Mouse (Mus musculus) gastrocnemius, adult 2 months (tissue): ENCODE measurements around the gene Naaladl1. TPM values are rescaled to one million over a fixed set of nuclear protein-coding genes. Genes with fewer than 3 reads are reported as not detected.
A peak's percentile ranks its signal among the peaks of the same experiment; 100 is the strongest.

Experiments used
- DNase-seq: peaks from one replicate; pipeline ENCODE4 v3.0.0; 2022
- H3K27ac ChIP-seq: fragments of 200-600 bp; 2 replicates; pipeline ENCODE4 v1.8.1; 2022; ENCODE audit warnings: mild to moderate bottlenecking
- H3K4me3 ChIP-seq: fragments of 200-600 bp; 2 replicates; pipeline ENCODE4 v1.8.1; 2022; ENCODE audit warnings: mild to moderate bottlenecking, moderate library complexity
- CTCF ChIP-seq: fragments of 200-600 bp; IDR thresholded peaks from 2 replicates; pipeline ENCODE4 v1.8.1; 2022; ENCODE audit warnings: antibody characterized with exemption, mild to moderate bottlenecking, moderate library complexity
- intact Hi-C: fragments of 180-260 bp; cut with DNase I; formaldehyde crosslinking; loops from one replicate; pipeline ENCODE4 v1.15.1; 2025
- total RNA-seq, 2 experiments: library from RNA; stranded (reverse); gene quantifications; 2 replicates each; pipeline ENCODE4 v1.2.3; 2021

Gene Naaladl1
- total RNA-seq, 2 experiments from 2014 or later, result not detected

- intact Hi-C loops, result no loop called here
- Histone ChIP-seq H3K27ac (no peak overlapping the region), H3K4me3 (no peak overlapping the region)
- TF ChIP-seq CTCF, result no peak
- no peak for DNase-seq
Observed at GRCm38 (mm10) chr19:6088841-6089240, 16.7 kb upstream of the Naaladl1 start.

DNA sequence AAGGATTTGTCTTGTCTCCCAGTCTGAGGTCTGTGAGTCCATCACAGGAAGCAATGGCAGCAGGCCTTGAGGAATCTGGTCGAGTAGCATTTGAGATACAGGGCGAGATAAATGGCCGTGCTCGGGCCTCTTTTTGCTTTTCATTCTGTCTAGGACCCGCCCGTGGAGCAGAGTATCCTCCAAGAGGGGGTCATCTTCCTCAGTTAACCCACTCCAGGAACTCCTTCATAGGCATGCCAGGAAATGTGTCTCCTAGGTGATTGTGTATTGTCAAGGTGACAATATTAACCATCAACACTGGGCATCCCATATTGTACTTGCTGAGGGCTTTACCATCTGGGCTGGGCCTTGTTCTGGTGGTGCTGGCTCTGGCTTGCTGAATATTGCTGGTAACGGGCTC is 11.5 kb upstream of the Naaladl1 start, which contains the start of gene AC131692.1:
Gene AC131692.1, plus strand, starts transcription at position 301 of the 400 bp plus-strand sequence.
- Histone ChIP-seq H3K4me3 (no peak within 1 kb of the TSS), H3K27ac (no peak within 1 kb of the TSS)
- no peak for DNase-seq
- TF ChIP-seq CTCF, result no peak
- intact Hi-C loops, result no loop called here

- H3K4me3 ChIP-seq, result no peak overlapping the region
- DNase-seq, result no peak
- no peak for TF ChIP-seq CTCF
- intact Hi-C loops, result no loop called here
- H3K27ac ChIP-seq, result no peak overlapping the region
Observed at GRCm38 (mm10) chr19:6097847-6098246, 7.7 kb upstream of the Naaladl1 start.

DNA sequence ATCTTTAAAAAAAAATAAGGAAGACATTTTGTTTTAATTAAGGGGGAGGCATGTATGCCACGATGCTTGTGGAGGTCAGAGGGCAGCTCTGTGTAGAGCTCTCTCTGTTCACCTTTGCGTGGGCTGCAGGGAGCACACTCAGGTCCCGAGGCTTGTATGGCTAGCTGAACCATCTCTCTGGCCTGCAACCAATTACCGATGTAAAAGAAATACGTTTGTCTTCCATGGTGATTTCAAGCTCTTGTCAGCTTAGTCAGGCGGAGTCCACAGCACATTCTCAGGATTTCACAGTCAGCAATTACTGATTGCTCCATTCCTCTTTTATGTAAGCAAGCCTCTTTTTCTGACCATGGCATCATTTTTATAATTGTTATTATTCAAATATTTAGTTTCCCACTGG is 4.4 kb upstream of the Naaladl1 start:
- TF ChIP-seq CTCF, result no peak
- DNase-seq, result no peak
- no peak overlapping the region for H3K4me3 ChIP-seq
- H3K27ac ChIP-seq, result no peak overlapping the region
- intact Hi-C loops, result no loop called here

GRCm38 (mm10) chr19:6102169-6102853 is 3.3 kb upstream of the Naaladl1 start:
- intact Hi-C loops, result no loop called here
- no peak for DNase-seq
- Histone ChIP-seq H3K27ac (no peak overlapping the region), H3K4me3 (no peak overlapping the region)
- no peak for TF ChIP-seq CTCF

DNA sequence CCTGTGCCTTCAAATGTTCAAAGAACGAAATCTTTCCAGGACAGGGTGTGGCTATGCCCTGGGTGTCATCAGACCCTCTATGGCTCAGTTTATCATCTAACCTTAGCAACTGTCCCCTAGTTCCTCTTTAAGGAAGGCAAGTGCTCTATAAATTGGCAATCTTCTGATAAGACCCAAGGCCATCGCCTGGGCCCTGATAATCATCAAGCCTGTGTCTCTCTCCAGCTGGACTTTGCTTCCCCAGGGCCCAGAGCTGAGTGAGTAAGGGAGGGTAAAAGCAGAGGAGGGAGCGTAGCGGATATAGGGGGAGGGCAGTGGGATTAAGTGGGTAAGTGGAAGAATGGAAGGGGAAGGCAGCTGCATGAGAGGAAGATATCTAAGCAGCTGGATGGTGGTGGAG is 1.1 kb upstream of the Naaladl1 start:
- intact Hi-C loops, result no loop called here
- no peak overlapping the region for H3K27ac ChIP-seq
- DNase-seq, result no peak
- no peak overlapping the region for H3K4me3 ChIP-seq
- TF ChIP-seq CTCF, result no peak

DNA sequence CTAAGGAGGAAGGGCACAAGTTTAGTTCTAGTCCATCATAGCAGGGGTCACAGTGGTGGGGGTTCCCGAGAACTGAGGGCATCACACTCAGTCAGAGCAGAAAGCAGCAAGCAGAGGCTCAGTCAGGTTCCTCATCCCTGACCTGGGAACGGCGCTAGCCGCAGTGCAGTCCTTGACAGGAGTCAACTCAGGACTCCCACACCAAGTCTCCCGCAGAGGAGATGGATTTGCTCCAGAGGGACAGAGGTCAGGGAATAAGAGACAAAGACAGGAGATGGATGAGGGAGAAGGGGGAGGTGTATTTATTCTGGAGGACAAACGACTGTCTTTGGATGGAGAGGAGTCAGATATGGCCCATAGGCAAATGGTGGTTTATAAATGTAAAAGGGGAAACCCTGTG is 7.5 kb downstream of the Naaladl1 start:
- Histone ChIP-seq H3K4me3 (no peak overlapping the region), H3K27ac (no peak overlapping the region)
- intact Hi-C loops, result no loop called here
- TF ChIP-seq CTCF, result no peak
- DNase-seq, result no peak

DNA sequence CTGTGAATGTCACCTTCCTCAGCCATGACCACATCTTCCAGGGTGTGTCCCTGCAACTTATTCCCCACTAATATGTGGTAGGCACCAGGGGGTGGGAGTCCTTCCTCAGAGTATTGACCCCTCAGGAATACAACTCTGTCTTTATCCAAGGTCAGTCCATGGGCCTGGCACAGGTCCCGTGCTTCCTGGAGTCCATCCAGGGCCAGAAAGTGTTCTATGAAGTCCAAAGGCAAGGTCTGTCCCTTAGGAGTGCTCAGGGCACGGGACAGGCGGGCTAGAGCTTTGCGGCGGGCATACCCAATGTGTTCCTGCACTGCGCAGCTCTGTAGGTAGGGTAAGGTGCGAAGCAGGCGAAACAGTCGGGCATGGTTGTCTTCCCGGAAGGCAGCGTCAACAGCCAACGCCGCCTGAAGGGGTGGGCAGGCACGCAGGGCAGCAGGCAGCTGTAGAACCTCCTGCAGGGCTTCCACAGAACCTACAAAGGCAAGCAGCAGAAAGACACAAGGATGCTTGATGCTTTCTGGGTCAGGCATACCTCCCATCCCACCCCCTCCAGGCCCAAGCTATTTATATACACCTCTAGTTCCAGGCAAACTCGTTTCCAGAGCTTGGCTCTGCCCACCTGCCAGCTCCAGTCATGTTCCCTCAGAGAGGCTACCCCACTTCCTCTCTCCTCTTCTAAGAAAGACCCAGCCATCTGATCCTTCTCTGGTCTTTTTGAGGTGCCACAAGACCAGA is 10.7 kb downstream of the Naaladl1 start:
- no peak for TF ChIP-seq CTCF
- DNase-seq, result no peak
- intact Hi-C loops, result loop anchor here (2.0 to 5.0 kb wide), 2 partner anchors 31 to 69 kb away; partner anchors contain the start of genes Cdca5, Syvn1 and Zfpl1
- Histone ChIP-seq H3K4me3 (peak overlapping the region; percentile 78), H3K27ac (peak overlapping the region; percentile 92; the same call in 1 of the 2 replicates)

- intact Hi-C loops, result loop anchor here (2.0 to 5.0 kb wide), 2 partner anchors 33 to 70 kb away; partner anchors contain the start of genes Cdca5, Syvn1 and Zfpl1
Observed at GRCm38 (mm10) chr19:6117346-6117985, 11.9 kb downstream of the Naaladl1 start.

DNA sequence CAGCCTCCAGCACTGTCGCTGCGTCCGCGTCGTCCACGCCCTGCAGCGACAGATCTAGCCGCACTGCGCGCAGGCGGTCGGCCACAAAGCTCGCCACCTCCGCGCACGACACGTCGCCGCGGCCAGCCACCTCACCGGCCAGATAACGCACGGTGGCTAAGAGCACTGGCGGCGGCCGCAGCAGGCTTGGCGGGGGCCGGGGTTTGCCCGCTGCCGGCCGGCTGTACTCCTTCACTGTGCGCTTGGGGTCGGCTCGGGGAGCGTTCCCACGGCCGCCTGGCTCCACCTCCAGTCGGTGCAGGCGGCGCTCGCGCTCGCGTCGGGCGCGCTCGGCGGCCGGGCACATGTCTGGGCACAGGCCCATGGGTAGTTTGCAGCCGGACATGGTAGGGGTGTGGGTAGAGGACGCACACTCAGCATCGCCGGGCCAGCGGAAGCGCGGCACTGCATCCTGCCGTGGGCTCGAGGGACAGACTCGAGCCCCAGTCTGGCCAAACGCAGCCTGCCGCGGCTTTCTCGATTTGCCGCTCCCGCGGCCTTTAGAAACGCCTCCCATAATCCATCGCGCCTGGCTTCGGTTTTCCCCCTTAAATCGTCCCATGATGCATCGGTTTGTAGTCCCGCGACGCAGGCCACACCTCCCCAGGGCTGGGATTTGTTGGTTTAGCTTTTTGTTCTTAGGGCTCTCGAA is 12.5 kb downstream of the Naaladl1 start, which contains the start of gene Sac3d1:
Gene Sac3d1, minus strand, starts transcription at position 665 of the 691 bp plus-strand sequence.
- H3K4me3 ChIP-seq, result peak within 1 kb of the TSS; percentile 78
- intact Hi-C loops, result loop anchor here (2.0 to 5.0 kb wide), 2 partner anchors 33 to 71 kb away; partner anchors contain the start of genes Cdca5, Syvn1 and Zfpl1
- peak; percentile 88 for DNase-seq
- H3K27ac ChIP-seq, result peak within 1 kb of the TSS; percentile 92
- TF ChIP-seq CTCF, result no peak; the same call in 1 of the 2 replicates

More at GRCm38 (mm10) chr19:6117346-6117985, 11.9 kb downstream of the Naaladl1 start:
- peak overlapping the region; percentile 92 for H3K27ac ChIP-seq
- no peak for DNase-seq
- H3K4me3 ChIP-seq, result peak overlapping the region; percentile 78
- TF ChIP-seq CTCF, result no peak

DNA sequence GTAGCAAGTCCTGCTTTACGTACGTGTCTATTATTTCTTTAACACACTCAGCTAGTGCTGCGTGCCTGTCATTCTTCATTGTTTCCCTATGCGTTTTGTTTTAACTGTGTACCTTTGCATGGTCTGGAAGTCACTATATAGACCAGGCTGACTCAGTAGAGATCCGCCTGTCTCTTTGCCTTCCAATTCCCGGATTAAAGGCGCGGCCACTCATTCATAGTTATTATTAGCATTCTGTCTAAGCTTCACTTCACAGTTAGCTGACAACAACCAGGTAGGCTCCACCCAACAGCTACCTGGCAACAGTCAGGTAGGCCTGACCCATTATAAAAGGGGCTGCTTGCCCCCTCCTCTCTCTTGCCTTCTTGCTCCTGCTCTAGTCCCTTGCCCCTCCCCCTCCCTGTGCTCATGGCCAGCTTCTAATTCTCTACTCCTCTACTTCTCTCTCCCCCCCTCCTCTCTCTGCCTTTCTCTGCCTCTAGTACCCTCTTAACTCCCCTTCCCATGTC is 13.1 kb downstream of the Naaladl1 start:
- no peak for TF ChIP-seq CTCF
- peak overlapping the region; percentile 92 for H3K27ac ChIP-seq
- DNase-seq, result no peak
- peak overlapping the region; percentile 78 for H3K4me3 ChIP-seq
- intact Hi-C loops, result loop anchor here (5.0 kb wide), 1 partner anchor 71 kb away; the partner anchor contains the start of gene Syvn1

DNA sequence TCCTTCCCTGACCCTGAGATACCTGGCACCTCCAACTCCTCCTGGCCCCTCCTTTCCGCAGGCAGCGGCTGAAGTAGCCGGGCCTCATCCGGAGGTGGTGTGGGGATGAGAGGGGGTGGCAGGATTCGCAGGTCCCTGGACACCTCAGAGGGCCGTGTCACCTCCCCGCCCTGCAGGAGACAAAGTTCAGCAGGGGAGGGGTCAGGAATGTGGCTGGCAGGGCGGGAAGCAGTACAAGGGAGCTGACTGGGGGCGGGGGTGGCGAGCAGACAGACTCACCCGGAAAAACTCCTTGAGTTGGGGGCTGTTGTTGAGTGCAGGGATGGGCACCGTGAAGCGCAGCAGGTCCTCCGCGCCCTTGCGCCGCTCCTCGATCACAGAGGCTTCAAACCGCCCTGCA is 16.2 kb downstream of the Naaladl1 start:
- no peak for DNase-seq
- Histone ChIP-seq H3K4me3 (no peak overlapping the region), H3K27ac (no peak overlapping the region)
- intact Hi-C loops, result loop anchor here (10.0 kb wide), 1 partner anchor 213 kb away; the partner anchor contains the start of gene Men1
- TF ChIP-seq CTCF, result no peak
